18 mouse cellular contexts compared by ENCODE assay signal in the genomic region with DNA sequence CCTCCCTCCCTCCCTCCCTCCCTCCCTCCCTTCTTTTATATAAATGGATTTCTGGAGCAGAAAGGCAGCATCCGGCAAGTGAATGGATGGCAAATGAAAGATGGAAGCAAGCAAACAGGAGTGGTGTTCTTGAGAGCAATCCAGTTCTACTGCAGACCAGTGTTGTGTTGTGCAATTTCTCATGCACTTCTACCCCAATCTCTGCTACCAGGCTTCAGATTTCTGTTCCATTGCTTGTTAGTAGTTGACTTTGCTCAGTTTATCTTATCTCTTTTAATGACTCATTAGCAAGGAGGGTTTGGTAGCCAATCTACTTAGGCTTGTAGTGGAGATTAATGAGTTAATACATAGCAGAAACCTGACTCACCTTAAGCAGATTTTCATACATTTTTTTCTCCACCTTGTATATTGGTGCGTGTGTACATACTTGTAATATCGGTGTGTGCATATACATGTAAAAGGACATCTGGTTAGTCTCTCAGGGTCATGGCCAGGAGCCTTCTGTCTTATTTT.
DNase-seq lines count a peak whose midpoint lies in the region; ATAC-seq and TF ChIP-seq lines count a peak whose summit lies in the region.
"Had no signal": no experiment of that assay in that cellular context is flagged by ENCODE, and none has a peak within 500 bp of the region (broad histone marks: within the 10 kb centered on the region; RNA-seq: fewer than 3 reads in every experiment).

No protein-coding gene starts in this region.

- no peak overlapping the region for H3K27ac ChIP-seq in intestine, embryonic 15.5 days
- no peak overlapping the region for H3K27ac ChIP-seq in intestine, postnatal 0 days (ENCODE audit: low read depth, low read length)
- H3K27ac ChIP-seq in stomach, embryonic 16.5 days (ENCODE audit: low read length), result no peak overlapping the region
- H3K27ac ChIP-seq: embryonic facial prominence, embryonic 13.5 days; embryonic facial prominence, embryonic 15.5 days; forebrain, embryonic 13.5 days; forebrain, embryonic 15.5 days had no signal

- H3K36me3 ChIP-seq in intestine, embryonic 15.5 days, result no peaks in the 10 kb centered on the region
- no peaks in the 10 kb centered on the region for H3K36me3 ChIP-seq in intestine, postnatal 0 days (ENCODE audit: control insufficient read depth, insufficient read depth)
- no peaks in the 10 kb centered on the region for H3K36me3 ChIP-seq in stomach, embryonic 16.5 days (ENCODE audit: control insufficient read depth, insufficient read depth, low read length)
- H3K36me3 ChIP-seq: embryonic facial prominence, embryonic 13.5 days; embryonic facial prominence, embryonic 15.5 days; forebrain, embryonic 15.5 days; G1E had no signal

- no peak for TF ChIP-seq CTCF in intestine, postnatal 0 days (IDR thresholded peaks at IDR 0.05; ENCODE audit: low read depth)

- H3K9ac ChIP-seq in intestine, embryonic 15.5 days, result no peak overlapping the region
- no peak overlapping the region for H3K9ac ChIP-seq in intestine, postnatal 0 days (ENCODE audit: low read depth, low read length)
- no peak overlapping the region for H3K9ac ChIP-seq in stomach, embryonic 16.5 days (ENCODE audit: low read length)
- H3K9ac ChIP-seq: embryonic facial prominence, embryonic 13.5 days; embryonic facial prominence, embryonic 15.5 days; forebrain, embryonic 13.5 days; forebrain, embryonic 15.5 days; forebrain, postnatal 0 days had no signal

- H3K27me3 ChIP-seq in intestine, embryonic 15.5 days (replicated peaks), result no peaks in the 10 kb centered on the region
- no peaks in the 10 kb centered on the region for H3K27me3 ChIP-seq in intestine, postnatal 0 days (replicated peaks; ENCODE audit: control insufficient read depth, insufficient read depth, low read length)
- no peaks in the 10 kb centered on the region for H3K27me3 ChIP-seq in stomach, embryonic 16.5 days (ENCODE audit: control insufficient read depth, insufficient read depth, low read length)
- H3K27me3 ChIP-seq: CH12.LX; embryonic facial prominence, embryonic 15.5 days; forebrain, embryonic 13.5 days; forebrain, embryonic 15.5 days; Patski had no signal

- no peak for DNase-seq in thymus, postnatal 25 days
- DNase-seq in frontal cortex, postnatal 25 days (ENCODE audit: low spot score in 2 of 2), result no peak
- DNase-seq in urinary bladder, postnatal 36 days (ENCODE audit: low spot score in 2 of 2), result no peak
- DNase-seq in lung, postnatal 14 days, result no peak
- DNase-seq: adrenal gland, adult 8-10 months had no signal

- H3K4me1 ChIP-seq in intestine, embryonic 15.5 days (replicated peaks), result no peaks in the 10 kb centered on the region
- H3K4me1 ChIP-seq in intestine, postnatal 0 days (replicated peaks; ENCODE audit: control insufficient read depth, insufficient read depth, low read length), result no peaks in the 10 kb centered on the region
- H3K4me1 ChIP-seq in stomach, embryonic 16.5 days (ENCODE audit: control insufficient read depth, insufficient read depth, low read length), result no peaks in the 10 kb centered on the region
- H3K4me1 ChIP-seq: embryonic facial prominence, embryonic 13.5 days; embryonic facial prominence, embryonic 15.5 days; forebrain, embryonic 13.5 days; forebrain, embryonic 15.5 days had no signal

- 69% methylated on average over 3 of the region's 3 CpGs for WGBS in intestine, embryonic 15.5 days
- 40% methylated on average over 3 of the region's 3 CpGs for WGBS in intestine, postnatal 0 days
- WGBS in stomach, embryonic 16.5 days, result 74% methylated on average over 3 of the region's 3 CpGs

- peak; percentile 74 for ATAC-seq in intestine, embryonic 15.5 days
- ATAC-seq in intestine, postnatal 0 days, result peak; percentile 90
- peak; percentile 53; the same call in 1 of the 2 replicates for ATAC-seq in stomach, embryonic 16.5 days (ENCODE audit: insufficient read depth, low FRiP score)
- ATAC-seq: activated CD4-positive, CD25-positive, alpha-beta regulatory T cell, adult 4 months; CD4-positive, CD25-positive, alpha-beta regulatory T cell, adult 4 months; Patski had no signal

- no peaks in the 10 kb centered on the region for H3K9me3 ChIP-seq in intestine, embryonic 15.5 days
- H3K9me3 ChIP-seq in intestine, postnatal 0 days (ENCODE audit: control insufficient read depth), result no peaks in the 10 kb centered on the region
- H3K9me3 ChIP-seq in stomach, embryonic 16.5 days (replicated peaks; ENCODE audit: control insufficient read depth, low read length), result no peaks in the 10 kb centered on the region
- H3K9me3 ChIP-seq: embryonic facial prominence, embryonic 13.5 days; embryonic facial prominence, embryonic 15.5 days; forebrain, embryonic 13.5 days; forebrain, embryonic 15.5 days; G1E had no signal

- no peak overlapping the region for H3K4me2 ChIP-seq in intestine, embryonic 15.5 days (replicated peaks)
- peak overlapping the region; percentile 30 for H3K4me2 ChIP-seq in intestine, postnatal 0 days (replicated peaks; ENCODE audit: low read depth)
- H3K4me2 ChIP-seq in stomach, embryonic 16.5 days (ENCODE audit: low read depth, low read length), result no peak overlapping the region
- H3K4me2 ChIP-seq: embryonic facial prominence, embryonic 13.5 days; embryonic facial prominence, embryonic 15.5 days; forebrain, embryonic 13.5 days; forebrain, embryonic 15.5 days had no signal

- no peak overlapping the region for H3K4me3 ChIP-seq in intestine, embryonic 15.5 days (replicated peaks)
- H3K4me3 ChIP-seq in intestine, postnatal 0 days (ENCODE audit: low read depth, low read length), result no peak overlapping the region
- no peak overlapping the region for H3K4me3 ChIP-seq in stomach, embryonic 16.5 days (replicated peaks; ENCODE audit: low read length)
- H3K4me3 ChIP-seq: embryonic facial prominence, embryonic 13.5 days; embryonic facial prominence, embryonic 15.5 days; forebrain, embryonic 13.5 days; forebrain, embryonic 15.5 days had no signal
